Mouse (Mus musculus) CH12F3 (cell line): Measurements from ENCODE around the gene Fkbp2.

Experiments
- in situ Hi-C: fragments of 300-500 bp; cut with MboI; formaldehyde crosslinking; loops from 2 replicates; pipeline ENCODE4 v1.14.3; 2020; ENCODE audit warnings: low sequenced_read_pairs

Fkbp2 gene

GRCm38 (mm10) chr19:6980381-6981093 lies at the start of gene Fkbp2:
TSS of gene Fkbp2 (minus strand) at chr19:6980501.
- in situ Hi-C loops: no loop called here

DNA sequence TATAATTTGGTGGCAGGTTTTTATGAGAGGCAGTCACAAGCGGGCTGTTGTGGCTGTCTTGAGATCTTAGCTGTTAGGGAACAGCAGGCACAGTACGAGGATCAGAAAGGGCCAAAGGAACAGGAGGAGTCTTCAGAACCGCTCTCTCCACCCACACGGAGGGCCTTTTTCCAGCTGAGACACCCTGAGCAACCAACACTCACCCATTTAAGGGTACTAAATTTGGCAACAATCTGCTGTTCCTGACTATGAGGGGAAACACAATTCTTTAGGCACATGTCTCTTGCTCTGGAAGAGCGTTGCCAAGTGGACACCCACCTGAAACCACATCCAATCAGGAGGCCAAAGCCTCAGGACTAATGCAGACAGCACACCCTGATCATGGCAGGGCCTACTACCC lies 49.2 kb upstream of the Fkbp2 start:
- in situ Hi-C loops: no loop called here

GRCm38 (mm10) chr19:7020224-7020641 lies 39.9 kb upstream of the Fkbp2 start:
- in situ Hi-C loops: no loop called here

GRCm38 (mm10) chr19:7019191-7019590 lies 38.9 kb upstream of the Fkbp2 start, which contains the start of gene Fermt3:
TSS of gene Fermt3 (minus strand) at chr19:7019469.
- in situ Hi-C loops: no loop called here

GRCm38 (mm10) chr19:7018546-7018945 lies 38.2 kb upstream of the Fkbp2 start:
- in situ Hi-C loops: no loop called here

DNA sequence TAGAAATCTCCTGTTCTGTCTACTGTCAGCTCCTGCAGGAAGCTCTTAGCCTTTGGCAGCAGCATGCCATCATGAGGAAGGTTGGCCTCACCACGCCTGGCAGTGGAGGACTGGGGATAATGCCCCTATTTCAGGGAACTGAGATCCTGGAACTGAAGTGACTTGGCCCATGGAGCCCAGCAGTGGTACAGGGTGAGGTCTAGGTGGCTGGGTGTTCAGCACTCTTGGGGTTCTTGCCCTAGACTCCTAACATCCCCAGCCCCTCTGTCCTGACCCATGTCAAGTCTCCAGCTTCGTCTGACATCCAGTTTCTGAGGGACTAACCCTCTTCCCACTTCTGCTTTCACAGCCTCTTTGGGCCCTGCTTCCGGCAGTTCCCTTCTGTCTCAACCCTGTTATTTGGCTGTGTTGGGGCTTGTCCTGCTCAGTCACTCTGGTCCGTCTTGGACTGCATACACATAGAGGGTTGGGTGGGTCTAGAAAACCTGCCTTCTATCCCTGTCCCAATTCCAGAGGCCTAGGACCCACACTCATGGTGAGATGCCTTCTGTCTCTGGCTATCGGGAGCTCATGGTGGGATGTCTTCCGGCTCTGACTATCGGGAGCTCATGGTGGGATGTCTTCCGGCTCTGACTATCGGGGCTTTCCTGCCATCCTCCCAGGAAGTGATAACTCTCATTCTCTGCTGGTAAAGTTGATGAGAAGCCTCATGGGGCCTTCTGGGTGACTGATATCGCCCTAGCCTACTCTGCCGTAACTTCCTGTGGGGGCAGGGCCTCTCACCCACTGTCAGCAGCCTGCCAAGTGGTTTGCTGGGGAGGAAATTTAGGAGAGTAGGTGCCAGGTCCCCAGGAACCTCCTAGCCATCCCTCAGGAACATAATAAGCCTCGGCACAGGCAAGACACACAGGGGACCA lies 37.5 kb upstream of the Fkbp2 start:
- in situ Hi-C loops: no loop called here

- in situ Hi-C loops: no loop called here
These were observed 34.3 kb upstream of the Fkbp2 start for GRCm38 (mm10) chr19:7014481-7015135.

DNA sequence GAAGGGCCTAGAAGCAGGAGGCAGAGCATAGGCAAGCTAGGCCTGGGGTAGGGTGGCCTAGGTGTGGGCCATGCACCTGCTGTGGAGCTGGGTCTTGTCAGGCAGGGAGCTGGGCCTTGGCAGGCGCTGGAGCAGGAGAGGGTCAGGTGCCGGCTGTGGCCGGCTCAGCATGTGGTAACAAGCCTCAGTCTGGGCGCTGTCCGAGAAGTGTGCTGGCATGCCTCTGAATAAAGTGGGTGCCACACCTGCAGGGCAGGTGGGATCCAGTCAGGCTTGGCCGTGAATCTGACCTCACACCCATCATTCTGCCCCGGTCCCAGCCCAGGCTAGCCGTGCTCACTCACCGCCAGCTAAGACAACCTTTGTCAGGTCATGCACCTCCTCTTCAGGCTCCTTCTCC lies 33.7 kb upstream of the Fkbp2 start:
- in situ Hi-C loops: no loop called here

DNA sequence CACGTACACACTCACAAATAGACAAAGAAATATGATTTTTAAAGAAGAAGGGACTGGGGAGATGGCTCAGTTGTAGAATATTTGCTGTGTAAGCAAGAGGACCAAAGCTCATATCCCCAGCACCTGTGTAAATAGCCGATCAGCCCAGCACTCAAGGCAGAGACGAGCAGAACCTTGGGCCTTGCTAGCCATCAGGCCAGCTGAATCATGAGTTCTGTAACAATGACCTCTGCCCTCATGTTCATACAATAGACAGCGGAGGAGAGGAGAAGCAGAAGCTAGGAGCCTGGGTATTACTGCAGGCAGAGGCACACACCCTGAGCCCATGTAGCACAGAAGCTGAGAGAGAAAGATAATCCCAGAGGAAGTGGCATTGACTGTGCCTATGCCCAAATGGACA lies 32.1 kb upstream of the Fkbp2 start:
- in situ Hi-C loops: no loop called here

GRCm38 (mm10) chr19:7006892-7007593 lies 26.7 kb upstream of the Fkbp2 start:
- in situ Hi-C loops: no loop called here

- in situ Hi-C loops: no loop called here
These were observed 19.2 kb upstream of the Fkbp2 start for GRCm38 (mm10) chr19:6999360-7000063.

- in situ Hi-C loops: no loop called here
These were observed 17.5 kb upstream of the Fkbp2 start for GRCm38 (mm10) chr19:6997721-6998290.

DNA sequence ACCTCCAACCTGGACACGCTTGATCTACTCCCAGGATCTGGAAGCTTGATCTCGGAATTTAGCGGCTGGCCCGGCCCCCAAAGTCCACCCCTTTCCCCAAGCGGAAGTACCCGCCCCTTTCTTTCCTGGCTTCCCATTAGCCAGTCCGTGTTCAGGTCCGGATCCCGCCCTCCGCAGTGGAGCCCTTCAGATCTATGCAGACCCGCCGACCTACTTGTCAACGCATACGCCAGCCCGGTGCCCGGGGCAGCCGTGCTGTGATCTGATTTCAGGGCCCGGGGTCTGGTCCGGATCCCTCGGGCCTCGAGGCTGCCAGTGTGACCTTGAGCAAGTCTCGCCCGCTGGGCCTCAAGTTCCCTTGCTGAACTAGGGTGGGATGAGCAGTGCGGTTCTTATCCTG lies 15.7 kb upstream of the Fkbp2 start, which contains the start of the genes Nudt22 and Trpt1:
Nudt22 (minus strand) TSS at position 112 of the 400 bp plus-strand sequence.
Trpt1 (plus strand) TSS at position 126 of the 400 bp plus-strand sequence.
- in situ Hi-C loops: no loop called here

DNA sequence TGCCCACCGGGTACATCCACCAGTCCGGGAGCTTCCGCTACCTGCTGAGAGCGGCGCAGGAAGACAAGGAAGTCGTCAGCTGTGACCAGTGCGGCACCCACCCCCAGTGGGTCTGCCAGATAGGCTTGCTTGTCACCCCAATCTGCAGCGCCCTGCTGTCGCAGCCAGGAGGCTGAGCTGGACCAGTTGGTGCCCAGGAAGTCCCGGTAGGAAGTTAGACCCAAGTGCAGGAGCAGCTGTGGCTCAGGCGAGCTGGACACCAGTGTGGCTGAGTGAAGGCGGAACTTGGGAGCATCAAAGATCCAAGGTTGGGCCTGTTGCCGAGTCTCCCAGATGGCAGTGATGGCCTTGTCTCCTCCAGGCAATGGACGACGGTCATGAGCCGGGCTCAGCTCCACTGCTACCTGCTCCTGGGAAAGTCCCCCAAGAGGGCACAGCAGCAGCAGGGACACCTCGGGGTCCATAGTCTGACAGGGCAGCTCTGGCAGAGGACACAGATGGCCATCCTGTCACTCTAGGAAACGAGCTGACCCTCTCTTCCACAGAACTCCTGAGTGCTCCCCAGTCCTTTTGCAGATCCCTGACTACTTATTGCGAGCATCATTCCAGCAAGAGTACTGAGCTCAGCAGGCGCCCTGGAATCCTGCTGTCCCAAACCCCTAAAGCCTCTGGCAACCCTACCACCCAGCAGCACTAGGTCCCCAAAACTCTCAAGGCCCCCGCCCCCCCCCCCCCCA lies 15.1 kb upstream of the Fkbp2 start:
- in situ Hi-C loops: no loop called here

DNA sequence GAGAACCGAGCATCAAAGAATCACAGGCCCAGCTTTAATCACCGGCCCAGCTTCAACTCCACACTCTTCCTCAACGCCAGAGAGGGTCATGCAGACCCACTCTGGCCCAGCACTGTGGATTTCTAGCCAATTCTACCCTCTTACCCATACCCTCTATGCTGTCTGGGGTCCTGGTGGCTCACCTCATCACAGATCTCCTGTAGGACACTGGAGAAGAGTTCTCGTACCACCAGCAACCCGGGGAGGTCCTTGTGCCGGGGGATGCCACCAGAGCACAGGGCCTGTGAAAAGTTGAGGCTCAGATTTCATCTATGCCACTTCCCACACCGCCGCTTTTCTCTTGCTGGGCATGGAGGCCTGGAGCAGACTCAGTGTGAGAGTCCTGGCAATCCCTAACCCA lies 14.2 kb upstream of the Fkbp2 start:
- in situ Hi-C loops: no loop called here

GRCm38 (mm10) chr19:6994002-6994401 lies 13.7 kb upstream of the Fkbp2 start:
- in situ Hi-C loops: no loop called here

DNA sequence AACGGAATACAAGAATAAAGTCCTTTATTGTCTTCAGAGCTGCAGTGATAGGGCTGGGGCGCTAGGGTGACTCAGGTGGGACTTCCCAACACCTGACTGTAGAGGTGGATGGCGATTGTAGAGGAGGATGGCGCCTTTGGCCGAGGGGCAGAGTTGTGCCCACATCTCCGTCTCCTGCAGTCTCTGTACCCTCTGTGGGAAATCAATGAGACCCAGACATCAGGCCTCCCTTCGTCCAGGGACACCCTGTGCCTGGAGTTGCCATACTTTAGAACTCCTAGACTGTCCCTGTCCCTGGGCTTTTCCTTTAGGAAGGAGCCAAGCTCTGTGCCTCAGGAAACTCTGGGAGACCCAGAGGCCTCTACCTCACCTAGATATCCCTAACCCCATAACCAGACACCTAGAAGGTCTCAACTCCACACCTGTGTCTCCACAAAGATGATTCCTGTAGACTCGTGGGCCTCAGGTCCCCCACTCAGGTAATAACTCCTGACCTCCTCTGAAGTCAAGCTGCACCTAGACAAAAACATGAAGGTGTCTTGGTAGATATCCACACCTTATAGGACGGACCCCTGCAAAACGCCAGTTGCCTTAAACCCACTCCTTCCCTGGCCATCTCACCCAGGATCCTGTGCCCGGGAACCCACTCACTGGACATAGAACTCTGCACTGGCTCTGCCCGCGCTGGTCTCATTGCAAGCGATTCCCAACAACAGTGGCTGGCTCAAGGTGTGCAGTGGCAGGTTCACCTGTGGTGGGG lies 12.9 kb upstream of the Fkbp2 start:
- in situ Hi-C loops: no loop called here
